Mouse (Mus musculus) adrenal gland, postnatal 14 days (tissue): Measurements from ENCODE around the gene Rdh19. TPM values are rescaled to one million over a fixed set of nuclear protein-coding genes. Genes with fewer than 3 reads are reported as not detected.
A peak's percentile ranks its signal among the peaks of the same experiment; 100 is the strongest.
"Not testable (repeated sequence)": the region's sequence is repeated elsewhere in the genome, so short reads cannot be mapped to it uniquely, and the experiment has no call there.

ENCODE experiments used
- DNase-seq: peaks from one replicate; pipeline ENCODE4 v3.0.0; 2021; ENCODE audit warnings: mixed read lengths
- total RNA-seq: library from RNA; stranded (reverse); gene quantifications from 2 replicates; pipeline ENCODE4 v1.2.3, GENCODE M21; 2021

The Rdh19 gene
- total RNA-seq, 1 experiment from 2014 or later: not detected

DNA sequence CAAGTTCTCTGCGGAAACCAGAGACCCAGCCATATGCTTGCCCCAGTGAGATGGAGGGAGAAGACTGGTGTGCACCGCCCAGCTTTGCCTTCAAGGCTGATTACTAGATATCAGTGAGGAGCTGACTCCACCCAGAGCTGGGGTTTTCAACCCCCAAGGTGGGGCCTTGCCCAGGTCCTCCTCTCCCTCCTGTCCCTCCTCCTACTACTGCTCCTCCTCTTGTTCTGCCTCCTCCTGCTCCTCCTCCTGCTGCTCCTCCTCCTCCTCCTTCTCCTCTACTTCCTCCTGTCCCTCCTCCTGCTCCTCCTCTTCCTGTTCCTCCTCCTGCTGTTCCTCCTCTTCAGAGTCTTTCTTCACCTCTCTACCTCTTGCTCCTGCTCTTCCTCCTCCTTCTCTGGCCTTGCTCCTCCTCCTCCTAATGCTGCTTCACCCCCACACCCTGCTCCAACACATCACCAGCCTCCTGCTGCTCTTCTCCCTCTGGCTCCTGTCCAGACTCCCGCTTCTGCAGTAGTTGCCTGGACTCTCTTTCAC is 29.5 kb downstream of the Rdh19 start:
- no peak for DNase-seq

DNA sequence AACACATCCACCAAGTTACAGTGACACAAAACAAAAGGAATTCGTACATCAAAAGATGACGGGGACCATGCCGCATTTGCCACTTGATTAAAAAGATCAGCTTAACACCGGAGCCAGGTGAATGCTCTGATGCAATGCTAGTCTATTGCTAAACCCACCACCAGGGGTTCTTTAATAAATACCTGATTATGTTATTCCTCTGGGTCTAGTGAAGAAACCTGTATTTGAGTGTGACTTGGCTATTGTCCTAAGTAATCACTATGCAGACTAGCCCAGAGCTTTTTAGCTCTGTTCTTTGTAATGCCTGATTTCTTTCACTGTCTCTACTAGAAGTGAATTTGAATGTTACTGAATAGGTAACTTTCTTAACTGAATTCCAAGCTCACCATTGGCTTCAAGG is 31.3 kb downstream of the Rdh19 start:
- no peak for DNase-seq

DNA sequence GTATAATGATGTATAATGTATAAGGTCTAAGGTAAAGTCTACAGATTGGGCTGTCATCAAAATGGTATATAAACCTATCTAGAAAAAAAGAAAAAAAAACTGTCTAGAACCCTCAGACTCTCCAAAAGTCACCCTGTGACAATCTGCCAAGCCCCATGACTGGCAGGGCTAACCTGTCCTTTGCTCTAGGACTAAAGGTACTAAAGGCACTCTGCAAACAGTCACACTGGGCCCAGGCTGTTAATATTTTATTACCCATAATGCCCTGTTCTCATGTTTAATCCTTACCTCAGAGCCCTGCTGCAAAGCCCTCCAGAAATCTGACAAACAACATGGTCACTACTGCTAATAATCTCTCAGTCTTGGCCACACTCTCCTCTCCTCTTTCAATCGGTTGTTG is 36.8 kb downstream of the Rdh19 start:
- DNase-seq: no peak

DNA sequence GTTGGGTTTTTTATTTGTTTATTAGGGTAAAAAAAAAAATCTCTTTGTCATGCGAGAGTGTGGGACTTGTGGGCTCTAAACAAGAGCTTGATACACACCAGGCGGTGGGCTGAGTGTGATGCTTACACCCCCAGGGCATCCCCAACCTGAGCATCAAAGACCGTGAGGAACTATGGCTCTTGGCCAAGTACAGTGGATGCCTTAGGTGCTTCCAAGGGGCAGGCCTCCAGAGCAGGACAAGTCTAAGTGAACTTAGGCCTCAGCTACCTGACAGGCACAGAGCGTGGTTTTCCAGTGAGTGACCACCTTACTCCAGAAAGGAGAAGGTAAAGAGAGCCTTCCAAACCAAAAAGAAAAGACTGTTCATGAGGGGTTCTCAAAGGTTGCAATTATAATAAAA is 37.2 kb downstream of the Rdh19 start:
- no peak for DNase-seq

DNA sequence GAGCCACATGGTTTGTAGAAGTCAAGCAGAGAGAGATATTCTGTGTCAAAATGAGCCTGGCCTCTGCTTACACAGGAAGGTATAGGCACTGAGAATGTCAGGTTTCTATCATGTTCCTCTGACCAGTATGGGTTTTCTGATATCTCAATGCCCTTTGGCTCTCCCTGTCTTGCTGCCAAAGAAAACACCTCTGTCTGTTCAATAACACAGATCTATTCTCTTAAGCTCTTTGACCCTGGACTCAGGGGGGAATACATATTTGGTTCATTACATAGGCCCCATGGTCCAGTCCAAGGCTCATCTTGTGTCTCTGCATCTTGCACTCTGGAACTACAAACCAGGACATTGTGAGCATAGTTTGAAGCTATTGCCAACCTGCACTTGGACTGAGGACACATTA is 38.9 kb downstream of the Rdh19 start, which contains the start of gene Rdh7:
Gene Rdh7 (minus strand): TSS at position 213 of the 400 bp plus-strand sequence.
- no peak for DNase-seq

DNA sequence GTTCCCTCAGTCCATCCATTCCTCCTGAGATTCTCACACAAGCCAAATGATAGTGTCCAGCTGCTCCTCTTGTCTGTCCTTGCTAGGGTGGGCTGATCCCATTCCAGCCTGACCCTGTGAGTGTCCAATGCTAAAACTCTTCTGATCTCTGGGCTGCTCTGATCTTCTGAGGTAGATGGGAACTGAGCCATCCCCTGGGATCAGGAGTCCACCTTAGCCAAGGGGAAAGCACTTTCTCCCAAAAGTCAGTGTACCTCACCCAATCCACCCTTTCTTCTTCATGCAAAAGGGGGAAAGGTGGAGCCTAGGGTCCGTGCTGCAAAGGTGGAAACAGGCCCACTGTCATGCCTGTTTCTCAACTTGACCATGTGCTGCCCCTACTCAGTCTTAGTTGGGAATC is 41.8 kb downstream of the Rdh19 start:
- no peak for DNase-seq

DNA sequence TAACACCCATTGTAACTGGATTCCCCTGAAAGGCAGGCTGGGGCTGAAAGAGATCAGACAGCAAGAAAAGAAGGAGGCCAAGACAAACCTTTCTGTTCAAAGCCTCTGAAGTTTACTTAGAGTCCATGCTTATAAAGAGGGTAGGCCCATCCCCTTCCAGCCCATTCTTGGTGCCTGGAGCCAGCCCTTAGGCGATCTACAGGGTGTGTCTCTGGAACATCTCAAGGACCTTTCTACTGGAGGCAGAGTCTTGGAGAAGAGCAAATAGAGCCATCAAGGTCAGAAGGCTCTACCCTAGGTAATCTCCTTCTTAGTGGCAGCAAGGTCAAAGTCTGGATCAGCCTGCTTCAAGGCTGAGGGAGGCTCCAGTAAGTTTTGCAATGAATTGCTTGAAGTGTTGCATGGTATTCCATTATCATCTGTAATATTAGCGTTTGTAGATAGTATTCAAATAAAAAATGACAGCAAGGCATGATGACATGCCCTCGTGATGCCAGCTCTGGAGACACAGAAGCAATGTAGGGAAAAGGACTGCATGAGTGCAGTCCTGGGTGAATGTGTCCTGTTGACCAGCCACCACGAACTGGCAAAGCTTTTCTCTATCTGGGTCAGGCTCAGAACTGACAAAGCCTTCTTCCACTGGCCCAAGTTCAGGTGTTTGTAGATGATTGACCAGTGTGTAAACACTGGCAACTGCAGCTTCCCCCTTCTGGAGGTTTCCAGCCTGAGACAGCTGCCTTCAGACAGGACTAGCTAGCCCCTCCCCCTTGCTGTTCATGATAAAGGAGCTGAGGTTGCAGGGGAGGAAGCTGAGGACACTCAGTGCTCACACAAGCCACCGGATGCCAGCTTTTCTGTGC is 43.7 kb downstream of the Rdh19 start:
- not testable (repeated sequence) for DNase-seq

DNA sequence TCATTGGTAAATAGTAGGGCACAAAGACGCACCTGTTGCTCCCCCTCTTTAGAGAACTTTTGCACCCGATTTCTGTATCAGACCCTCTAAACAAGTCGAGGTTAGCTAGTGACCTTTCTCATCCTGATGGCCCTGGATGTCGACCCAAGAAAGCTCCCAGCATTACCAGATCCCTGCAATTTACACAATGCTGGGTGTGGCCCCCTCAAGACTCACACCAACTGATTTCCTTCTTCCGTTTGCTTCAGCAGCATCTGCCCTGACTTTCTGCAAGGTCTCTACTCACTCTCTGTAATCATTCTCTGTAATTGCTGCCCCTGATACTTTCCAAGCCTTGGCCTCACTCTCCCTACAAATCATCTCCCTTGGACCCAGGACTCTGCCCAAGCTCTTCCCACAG is 47.0 kb downstream of the Rdh19 start:
- no peak for DNase-seq

DNA sequence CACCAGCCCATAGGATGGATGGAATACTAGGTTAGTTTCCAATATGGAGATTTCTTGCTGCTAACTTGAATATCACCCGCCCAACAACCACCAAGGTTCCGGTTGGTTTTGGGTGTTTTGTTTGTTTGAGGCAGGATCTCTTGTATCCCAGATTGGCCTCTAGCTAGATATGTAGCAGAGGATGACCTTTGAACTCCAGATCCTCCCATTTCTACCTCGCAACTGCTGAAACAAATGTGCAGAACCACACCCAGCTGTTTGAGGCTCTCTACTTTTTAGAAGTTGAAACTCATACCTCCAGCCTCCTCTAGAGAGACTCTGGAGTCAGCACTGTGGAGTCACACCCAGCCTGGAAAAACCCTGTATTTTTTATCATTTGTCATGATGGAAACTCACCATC is 47.8 kb downstream of the Rdh19 start:
- no peak for DNase-seq

DNA sequence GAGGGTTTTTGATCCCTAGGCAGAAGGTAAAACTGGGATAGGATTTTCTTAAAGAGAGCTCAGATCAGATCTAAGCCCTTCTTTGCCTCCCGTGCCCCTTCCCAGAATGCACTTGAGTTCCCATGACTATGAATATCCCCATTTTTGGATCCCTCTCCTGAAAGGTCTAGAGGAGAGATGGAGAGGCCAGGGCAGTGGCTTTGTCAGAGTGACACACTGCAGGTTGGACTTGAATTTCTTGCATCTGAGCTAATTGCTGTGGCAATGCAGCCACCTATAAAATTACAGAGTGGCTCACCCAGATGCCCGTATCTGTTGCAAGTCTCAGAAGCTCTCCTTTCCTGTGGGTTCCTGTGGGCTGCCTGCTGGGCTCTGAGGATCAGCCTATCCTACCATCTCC is 48.5 kb downstream of the Rdh19 start, which contains the start of gene Sdr9c7:
Gene Sdr9c7 (plus strand): TSS at position 301 of the 400 bp plus-strand sequence.
- no peak for DNase-seq

DNA sequence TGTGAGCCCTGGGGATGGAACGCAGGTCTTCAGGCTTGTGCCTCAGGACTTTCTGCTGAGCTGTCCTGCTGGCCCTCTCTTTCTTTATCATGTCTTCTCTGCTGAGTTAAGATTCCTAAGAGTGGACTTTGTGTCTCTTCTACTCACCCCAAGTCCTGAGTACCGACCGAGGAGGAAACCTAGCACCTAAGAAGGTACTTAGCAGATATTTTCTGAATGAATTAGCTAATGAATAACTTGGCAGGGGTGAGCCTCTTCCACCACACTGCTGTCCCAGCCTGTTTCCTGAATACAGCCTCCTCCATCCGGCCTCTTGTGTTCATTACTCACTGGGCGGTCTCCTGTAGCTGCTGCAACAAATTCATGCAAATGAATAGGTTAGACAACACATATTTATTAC is 50.1 kb downstream of the Rdh19 start:
- DNase-seq: no peak

DNA sequence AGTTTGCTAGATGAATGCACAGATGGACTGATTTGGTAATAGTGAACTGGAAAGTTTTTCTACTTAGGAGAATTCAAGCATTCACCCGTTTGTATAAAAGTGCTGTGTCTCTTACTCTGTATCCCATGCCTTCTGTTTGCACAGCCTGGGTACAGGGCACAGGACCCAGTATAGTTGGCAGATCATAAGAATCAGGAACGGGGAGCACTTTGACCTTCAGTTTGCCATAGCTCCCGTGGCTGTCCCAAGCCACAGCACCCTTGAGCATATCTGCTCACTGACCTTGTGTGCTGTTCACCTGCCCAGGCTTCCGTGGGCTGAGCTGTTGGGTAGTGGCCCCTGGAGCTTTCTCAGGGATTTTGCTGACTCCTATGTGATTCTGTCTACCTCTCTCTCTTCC is 52.0 kb downstream of the Rdh19 start:
- DNase-seq: no peak

DNA sequence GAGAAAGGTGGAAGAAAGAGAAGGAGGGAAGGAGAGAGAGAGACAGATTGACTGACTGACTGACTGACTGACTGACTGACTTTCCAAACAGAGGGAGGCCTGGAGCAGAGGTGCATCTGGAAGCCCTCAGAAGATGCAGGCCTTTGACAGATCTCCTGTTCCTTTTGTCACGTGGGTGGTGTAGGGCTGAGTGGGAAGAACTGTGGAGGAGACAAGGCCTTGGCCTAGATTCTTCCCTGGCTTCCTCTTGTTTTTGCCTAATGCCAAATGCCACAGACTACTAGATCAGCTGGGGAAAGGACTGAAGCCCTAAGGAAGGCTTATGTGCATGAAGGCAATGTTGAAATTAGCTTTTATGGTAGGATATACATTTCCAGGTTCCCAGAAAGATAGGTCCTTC is 53.4 kb downstream of the Rdh19 start:
- peak; percentile 42 for DNase-seq

DNA sequence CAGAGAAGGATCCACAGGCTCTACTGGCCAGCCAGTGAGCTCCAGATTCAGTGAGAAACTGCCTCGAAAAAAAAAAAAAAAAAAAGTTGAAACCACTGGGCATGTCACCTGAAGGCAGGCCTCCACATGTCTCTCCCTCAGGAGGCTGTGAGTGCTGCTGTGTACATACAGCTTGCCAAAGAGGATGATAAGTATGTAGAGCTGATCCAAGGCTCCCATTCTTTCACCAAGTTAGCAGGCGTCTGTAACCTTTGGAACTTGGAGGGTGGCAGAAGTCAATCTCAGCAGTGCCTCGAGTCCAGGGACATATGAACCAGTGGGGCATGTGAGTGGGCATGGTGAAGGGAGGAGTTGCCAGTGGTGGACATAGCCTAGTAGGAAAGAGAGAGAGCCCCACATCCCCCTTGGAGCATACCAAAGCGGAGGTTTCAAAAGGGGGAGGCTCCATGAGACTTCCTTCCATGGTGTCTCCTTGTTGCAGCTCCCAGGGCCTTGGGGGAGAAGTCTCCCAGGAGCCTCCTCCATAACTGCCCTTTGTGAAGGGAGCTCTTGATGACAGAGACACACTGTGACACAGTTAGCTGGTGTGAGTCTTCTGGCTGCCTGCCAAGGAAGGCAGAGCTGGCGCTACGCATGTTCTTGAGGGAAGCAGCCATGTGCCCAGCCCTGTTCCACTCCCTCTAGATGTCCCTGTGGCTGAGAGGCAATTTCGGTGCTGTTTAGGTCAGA is 55.2 kb downstream of the Rdh19 start:
- DNase-seq: peak; percentile 84

DNA sequence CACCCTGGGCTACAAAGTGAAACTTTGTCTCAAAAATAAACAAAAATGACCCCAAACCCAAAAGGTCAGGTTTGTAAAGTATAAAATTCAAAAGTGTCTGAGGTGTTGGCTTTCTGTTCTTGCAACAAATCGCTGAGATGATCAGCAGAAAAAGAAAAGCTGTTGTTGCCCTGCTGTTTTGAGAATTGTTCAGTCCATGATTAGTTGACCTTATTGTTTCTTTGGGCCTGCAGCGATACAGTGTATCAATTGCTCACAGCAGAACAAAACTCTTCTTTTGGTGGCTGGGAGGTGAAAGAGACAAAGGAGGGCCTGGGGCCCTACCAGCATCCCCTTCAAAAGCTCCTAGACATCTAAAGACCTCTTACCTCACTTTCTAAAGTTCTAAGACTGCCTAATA is 56.4 kb downstream of the Rdh19 start:
- DNase-seq: no peak

DNA sequence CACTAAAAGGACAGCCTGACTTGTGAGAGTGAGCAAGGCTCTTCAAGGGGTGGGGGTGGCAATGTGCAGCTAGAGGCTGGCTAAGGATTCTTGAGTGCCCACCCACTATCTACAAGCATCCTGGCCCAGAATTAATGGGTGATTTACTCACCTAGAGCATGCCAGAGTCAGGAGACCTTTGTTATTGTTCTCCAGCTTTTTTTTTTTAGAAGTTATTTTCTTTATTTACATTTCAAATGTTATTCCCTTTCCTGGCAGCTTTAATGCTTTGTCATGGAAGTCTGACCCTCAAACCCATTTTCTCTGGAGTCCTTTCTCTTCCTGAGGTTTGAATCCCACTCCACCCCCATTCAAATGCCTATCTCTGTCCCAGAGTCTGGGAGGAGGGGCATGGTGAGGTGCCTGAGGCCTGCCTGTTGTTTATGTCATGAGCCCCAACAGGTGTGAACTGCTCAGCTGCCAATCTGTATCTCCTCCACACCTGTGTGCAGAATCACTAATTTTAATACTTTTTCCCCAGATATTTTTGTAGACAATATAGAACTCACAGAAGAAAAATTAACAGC is 57.7 kb downstream of the Rdh19 start:
- no peak for DNase-seq

Other genes with a start within 250 kb of the Rdh19 start
- 138 and 201 TPM in 2 replicates for gene Lrp1, start 228.8 kb upstream of the Rdh19 start, total RNA-seq
- gene Stat6, start 206.9 kb upstream of the Rdh19 start, total RNA-seq: 75.0 and 89.4 TPM in 2 replicates
- 9.2 and 9.4 TPM in 2 replicates for gene Nemp1, start 183.0 kb upstream of the Rdh19 start, total RNA-seq
- gene Nab2, start 181.4 kb upstream of the Rdh19 start, total RNA-seq: 23.7 and 24.6 TPM in 2 replicates
- gene Myo1a, start 144.8 kb upstream of the Rdh19 start, total RNA-seq: 1.5 and 1.9 TPM in 2 replicates
- gene Tac2, start 125.5 kb upstream of the Rdh19 start, total RNA-seq: not detected in 2 replicates
- gene Zbtb39, start 110.4 kb upstream of the Rdh19 start, total RNA-seq: 11.6 and 12.2 TPM in 2 replicates
- 12.0 and 14.2 TPM in 2 replicates for gene Gpr182, start 98.2 kb upstream of the Rdh19 start, total RNA-seq
- gene Rdh1, start 90.2 kb upstream of the Rdh19 start, total RNA-seq: 0.94 and 1.9 TPM in 2 replicates
- 1.4 and 2.6 TPM in 2 replicates for gene Rdh16f1, start 90.1 kb upstream of the Rdh19 start, total RNA-seq
- gene Rdh9, start 73.5 kb upstream of the Rdh19 start, total RNA-seq: 1.5 and 21.4 TPM in 2 replicates
- 0.64 and 1.7 TPM in 2 replicates for gene Rdh16, start 48.8 kb upstream of the Rdh19 start, total RNA-seq
- 1.4 TPM in 1 of 2 replicates, not detected in the other for gene Rdh16f2, start 16.5 kb downstream of the Rdh19 start, total RNA-seq
- gene Rdh7, start 38.9 kb downstream of the Rdh19 start, total RNA-seq: 3.9 and 81.0 TPM in 2 replicates
- gene Sdr9c7, start 48.6 kb downstream of the Rdh19 start, total RNA-seq: 0.56 and 1.7 TPM in 2 replicates
- gene Hsd17b6, start 157.7 kb downstream of the Rdh19 start, total RNA-seq: 0.56 and 7.7 TPM in 2 replicates
- 11.0 and 13.6 TPM in 2 replicates for gene Prim1, start 165.2 kb downstream of the Rdh19 start, total RNA-seq
- 617 and 658 TPM in 2 replicates for gene Naca, start 185.6 kb downstream of the Rdh19 start, total RNA-seq
- 157 and 172 TPM in 2 replicates for gene Ptges3, start 209.0 kb downstream of the Rdh19 start, total RNA-seq
- 4,143 and 4,276 TPM in 2 replicates for gene Atp5b, start 233.3 kb downstream of the Rdh19 start, total RNA-seq
- gene Baz2a, start 241.6 kb downstream of the Rdh19 start, total RNA-seq: 44.3 and 51.5 TPM in 2 replicates